Mouse (Mus musculus): ENCODE measurements at regions not wholly inside any gene's neighbourhood (a gene's known extent, or its start where the extent isn't known, plus 50 kb on each side); places are given as distances from the start of the nearest gene placed in this dataset.

DNA sequence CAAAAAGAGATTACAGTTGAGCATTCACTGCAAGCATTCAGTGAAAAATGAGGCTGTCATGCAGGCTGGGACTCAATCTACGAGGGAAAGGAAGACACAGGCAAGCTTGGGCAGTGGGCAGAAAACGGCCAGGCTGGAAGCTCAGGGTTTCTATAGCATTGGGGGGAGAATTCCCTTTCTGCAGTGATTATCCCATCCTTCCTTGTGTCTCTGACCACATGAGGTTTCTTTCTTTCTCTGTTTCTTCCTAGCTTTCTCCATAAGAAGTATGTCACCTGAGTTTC is 56.0 kb upstream of the Cox10 start:
- DNase-seq = no peak

DNA sequence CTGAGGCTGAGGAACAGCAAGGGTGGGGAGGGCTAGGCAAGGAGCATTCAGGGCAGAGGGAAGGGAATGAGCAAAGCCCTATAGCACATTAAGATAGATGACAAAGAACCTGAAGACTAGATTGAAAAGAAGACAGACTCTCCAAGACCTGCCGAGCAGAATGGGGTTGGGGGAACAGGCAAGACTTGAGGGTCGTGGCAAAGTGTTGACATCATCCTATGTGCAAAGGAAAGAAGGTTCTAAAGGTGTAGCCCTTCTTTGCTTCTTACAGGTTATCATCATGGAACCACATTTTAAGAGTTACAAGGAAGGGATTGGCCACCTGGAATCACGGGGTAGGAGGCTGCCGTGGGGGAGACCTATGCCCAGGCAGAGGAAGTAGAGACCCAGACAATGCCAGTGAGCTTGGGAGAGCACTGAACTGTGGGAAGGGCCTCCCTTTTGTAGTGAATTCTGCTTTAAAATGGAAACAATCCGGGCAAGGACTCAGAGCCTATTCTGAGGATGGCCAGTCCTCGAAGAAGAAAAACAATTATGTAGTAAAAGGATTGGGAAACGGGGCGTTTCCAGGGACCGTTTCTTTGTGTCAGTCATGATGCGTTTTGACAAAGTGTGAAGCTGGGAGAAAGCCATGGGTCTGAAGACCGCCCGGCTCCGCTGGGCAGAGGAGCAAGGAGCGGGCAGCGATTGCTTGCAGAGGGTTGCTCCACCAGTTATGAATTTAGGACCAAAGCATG is 55.5 kb upstream of the Cox10 start:
- DNase-seq = no peak
